Mouse (Mus musculus) cerebellum, adult 9-10 months (tissue): Measurements from ENCODE around the gene Tespa1.
"Not testable (repeated sequence)": the region's sequence is repeated elsewhere in the genome, so short reads cannot be mapped to it uniquely, and the experiment has no call there.

ENCODE experiments used
- DNase-seq: peaks from one replicate; pipeline ENCODE4 v3.0.0; 2022

The Tespa1 gene

GRCm38 (mm10) chr10:130322637-130323036, at the start of gene Tespa1:
Gene Tespa1 (plus strand): TSS chr10:130322870.
- DNase-seq, result no peak

GRCm38 (mm10) chr10:130275759-130276158, 46.9 kb upstream of the Tespa1 start:
- no peak for DNase-seq

GRCm38 (mm10) chr10:130276496-130276895, 46.2 kb upstream of the Tespa1 start:
- no peak for DNase-seq

- DNase-seq, result no peak
Measured at GRCm38 (mm10) chr10:130280066-130280465, 42.6 kb upstream of the Tespa1 start, which contains the start of gene Neurod4. Gene Neurod4 (minus strand): TSS chr10:130280240.

- DNase-seq, result no peak
Measured at GRCm38 (mm10) chr10:130281982-130282449, 40.7 kb upstream of the Tespa1 start.

GRCm38 (mm10) chr10:130287201-130287600, 35.5 kb upstream of the Tespa1 start:
- no peak for DNase-seq

GRCm38 (mm10) chr10:130288007-130288406, 34.7 kb upstream of the Tespa1 start:
- DNase-seq, result no peak

GRCm38 (mm10) chr10:130293741-130294408, 28.8 kb upstream of the Tespa1 start:
- no peak for DNase-seq

- peak; percentile 15 for DNase-seq
Measured at GRCm38 (mm10) chr10:130298748-130299147, 23.9 kb upstream of the Tespa1 start.

- DNase-seq, result not testable (repeated sequence)
Measured at GRCm38 (mm10) chr10:130304138-130304537, 18.5 kb upstream of the Tespa1 start.

- no peak for DNase-seq
Measured at GRCm38 (mm10) chr10:130311534-130312227, 11.0 kb upstream of the Tespa1 start.

GRCm38 (mm10) chr10:130313531-130313930, 9.1 kb upstream of the Tespa1 start:
- DNase-seq, result no peak

- DNase-seq, result no peak
Measured at GRCm38 (mm10) chr10:130314110-130314829, 8.4 kb upstream of the Tespa1 start.

- DNase-seq, result no peak
Measured at GRCm38 (mm10) chr10:130315846-130316245, 6.8 kb upstream of the Tespa1 start.

GRCm38 (mm10) chr10:130318720-130319119, 4.0 kb upstream of the Tespa1 start:
- DNase-seq, result no peak

- no peak for DNase-seq
Measured at GRCm38 (mm10) chr10:130320715-130321114, 2.0 kb upstream of the Tespa1 start.

- no peak for DNase-seq
Measured at GRCm38 (mm10) chr10:130322062-130322461, 608 bp upstream of the Tespa1 start.

- no peak for DNase-seq
Measured at GRCm38 (mm10) chr10:130324243-130324642, 1.6 kb downstream of the Tespa1 start.

- DNase-seq, result no peak
Measured at GRCm38 (mm10) chr10:130330711-130331110, 8.0 kb downstream of the Tespa1 start.

- no peak for DNase-seq
Measured at GRCm38 (mm10) chr10:130336385-130336784, 13.7 kb downstream of the Tespa1 start.

- no peak for DNase-seq
Measured at GRCm38 (mm10) chr10:130337581-130337980, 14.9 kb downstream of the Tespa1 start.

- DNase-seq, result not testable (repeated sequence)
Measured at GRCm38 (mm10) chr10:130340050-130340449, 17.4 kb downstream of the Tespa1 start.

- DNase-seq, result no peak
Measured at GRCm38 (mm10) chr10:130344056-130344455, 21.4 kb downstream of the Tespa1 start.
